Mouse (Mus musculus) neutrophil, adult 65 days (primary cell): ENCODE measurements around the gene Zfp780b. TPM values are rescaled to one million over a fixed set of nuclear protein-coding genes. Genes with fewer than 3 reads are reported as not detected.

Experiments
- total RNA-seq: library from RNA; stranded (reverse); gene quantifications from 2 replicates; pipeline ENCODE4 v1.2.4, GENCODE M21; 2023

Gene Zfp780b
- total RNA-seq, result 2.6 and 2.8 TPM in 2 replicates

DNA sequence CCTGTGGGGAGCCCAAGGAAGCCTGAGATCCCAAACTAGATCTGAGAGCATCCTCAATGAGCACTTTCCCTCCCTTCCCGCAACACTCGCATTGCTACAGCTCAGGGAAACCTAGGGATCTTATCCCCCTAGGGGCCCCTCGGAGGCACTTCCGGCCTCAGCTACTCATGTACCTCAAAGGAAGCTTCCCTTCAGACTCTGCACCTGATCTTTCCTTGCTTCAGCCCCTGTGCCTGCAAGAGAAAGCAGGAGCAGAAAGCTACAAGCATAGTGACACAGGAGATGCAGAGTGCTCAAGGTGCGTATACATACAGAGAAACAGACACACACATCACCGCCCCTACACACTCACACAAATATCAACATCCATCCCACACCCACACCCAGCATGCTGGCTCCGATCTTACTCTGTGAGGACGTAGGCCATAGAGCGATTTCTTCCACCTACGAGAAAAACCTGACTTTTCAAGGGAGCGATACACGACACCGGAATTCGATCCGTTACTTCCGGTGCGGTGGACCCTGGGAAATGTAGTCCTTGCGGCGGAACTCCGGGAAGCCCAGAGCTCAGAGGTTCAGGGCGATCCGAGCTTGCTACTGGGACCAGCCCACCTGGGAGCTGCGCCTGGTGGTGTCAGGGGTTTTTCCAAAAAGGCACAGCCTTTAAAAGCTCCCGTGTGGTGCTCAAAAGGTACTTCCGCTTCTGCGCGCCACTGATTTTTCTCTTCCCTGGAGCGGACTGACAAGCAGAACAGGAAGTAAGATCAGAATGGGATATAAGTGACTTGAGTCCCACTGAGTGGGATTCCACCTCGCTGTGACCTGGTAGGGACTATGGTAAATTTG lies at the start of gene Zfp780b:
Gene Zfp780b (minus strand): TSS at position 489 of the 846 bp plus-strand sequence.

DNA sequence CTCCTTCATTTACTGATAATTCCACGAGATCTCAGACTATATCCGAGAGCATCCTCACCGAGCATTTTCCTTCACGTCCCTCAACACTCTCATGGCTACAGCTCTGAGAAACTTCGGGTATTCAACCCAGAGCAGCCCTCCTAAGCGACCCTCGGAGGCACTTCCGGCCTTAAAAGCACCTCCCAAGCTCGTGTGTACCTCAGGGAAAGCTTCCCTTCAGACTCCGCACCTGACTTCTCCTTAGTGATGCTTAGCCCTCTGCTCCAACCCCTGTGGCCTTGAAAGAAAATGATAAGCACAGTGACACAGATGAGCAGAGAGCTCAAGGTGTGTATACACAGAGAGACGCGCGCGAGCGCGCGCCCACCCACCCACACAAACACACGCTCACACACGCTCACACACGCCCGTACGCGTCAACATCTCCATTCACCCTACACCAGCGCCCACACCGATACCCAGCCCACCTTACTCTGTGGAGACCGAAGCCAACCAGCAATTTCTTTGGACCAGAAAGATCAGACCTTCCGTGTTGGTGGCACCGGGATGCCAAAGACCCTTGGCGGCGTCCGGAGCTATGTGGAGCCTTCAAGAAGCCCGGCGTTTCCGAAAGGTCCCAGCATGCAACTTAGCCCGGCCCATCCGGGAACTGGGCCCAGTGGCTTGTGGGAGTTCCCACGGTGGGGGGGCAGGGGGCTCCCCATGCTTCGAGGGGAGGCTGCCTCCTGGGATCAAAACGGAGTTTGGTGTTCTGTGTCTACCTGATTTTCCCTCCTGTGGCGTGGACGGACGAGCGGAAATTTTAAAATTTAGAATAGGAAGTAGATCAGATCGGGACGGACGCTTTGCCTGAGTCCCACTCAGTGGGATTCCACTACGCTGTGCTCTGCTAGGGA lies 34.8 kb upstream of the Zfp780b start, which contains the start of gene Zfp850:
Gene Zfp850 (minus strand): TSS at position 567 of the 896 bp plus-strand sequence.

DNA sequence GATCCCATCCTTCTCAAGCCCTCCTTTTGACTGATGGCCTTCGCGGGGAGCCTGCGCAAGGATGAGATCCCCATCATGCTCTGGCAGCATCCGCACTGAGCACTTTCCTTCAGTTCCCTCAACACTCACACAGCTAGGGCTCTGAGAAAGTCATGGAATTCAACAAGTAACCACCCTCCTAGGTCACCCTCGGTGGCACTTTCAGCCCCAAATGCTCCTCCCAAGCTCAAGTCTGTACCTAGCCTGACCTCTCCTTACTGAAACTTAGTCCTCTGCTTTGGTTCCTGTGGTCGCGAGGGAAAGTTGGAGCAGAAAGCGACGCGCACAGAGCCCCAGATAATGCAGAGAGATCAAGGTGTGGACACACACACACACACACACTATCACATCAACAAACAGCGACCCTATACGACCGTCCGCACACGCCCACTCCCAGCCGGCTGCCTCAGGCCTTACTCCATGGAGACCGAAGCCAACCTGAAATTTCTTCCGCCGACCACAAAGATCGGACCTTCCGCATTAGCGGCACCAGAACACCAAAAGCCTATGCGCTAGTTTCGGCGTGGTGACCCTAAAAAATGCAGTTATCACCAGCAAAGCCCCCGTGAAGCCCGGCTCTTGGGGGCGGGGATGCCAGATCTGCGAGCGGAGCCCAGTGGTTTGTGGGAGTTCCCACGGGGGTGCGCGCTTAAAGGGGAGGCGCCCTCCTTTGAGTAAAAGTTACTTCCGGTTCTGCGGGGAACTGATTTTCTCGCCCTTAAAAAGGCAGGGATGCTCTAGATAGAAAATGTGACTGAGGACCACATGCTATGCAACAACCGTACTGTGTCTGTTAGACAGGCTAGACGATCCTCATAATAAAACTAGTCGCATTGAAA lies 49.9 kb downstream of the Zfp780b start, which contains the start of gene Zfp974:
Gene Zfp974 (minus strand): TSS at position 643 of the 878 bp plus-strand sequence.

Other genes with a start within 250 kb of the Zfp780b start
- 1.9 and 2.9 TPM in 2 replicates for gene Zfp60, start 247.8 kb downstream of the Zfp780b start, total RNA-seq
- gene Zfp626, start 172.0 kb downstream of the Zfp780b start, total RNA-seq, result 2.7 and 4.9 TPM in 2 replicates
- 0.25 and 0.73 TPM in 2 replicates for gene Zfp59, start 140.6 kb downstream of the Zfp780b start, total RNA-seq
- gene Zfp607a, start 121.6 kb downstream of the Zfp780b start, total RNA-seq, result 2.1 and 3.2 TPM in 2 replicates
- gene Zfp974, start 49.7 kb downstream of the Zfp780b start, total RNA-seq, result 1.3 and 2.2 TPM in 2 replicates
- 1.0 and 1.8 TPM in 2 replicates for gene Zfp850, start 34.9 kb upstream of the Zfp780b start, total RNA-seq
- gene Psmc4, start 70.9 kb upstream of the Zfp780b start, total RNA-seq, result 66.2 and 72.8 TPM in 2 replicates
- not detected in 2 replicates for gene Fcgbp, start 92.1 kb upstream of the Zfp780b start, total RNA-seq
- not detected in 2 replicates for gene 9530053A07Rik, start 150.3 kb upstream of the Zfp780b start, total RNA-seq
- gene Fbl, start 190.5 kb upstream of the Zfp780b start, total RNA-seq, result 39.0 and 39.8 TPM in 2 replicates
- gene Dyrk1b, start 200.3 kb upstream of the Zfp780b start, total RNA-seq, result 18.7 and 20.9 TPM in 2 replicates